Mouse (Mus musculus): ENCODE measurements at regions not wholly inside any gene's neighbourhood (a gene's known extent, or its start where the extent isn't known, plus 50 kb on each side); places are given as distances from the start of the nearest gene placed in this dataset.

DNA sequence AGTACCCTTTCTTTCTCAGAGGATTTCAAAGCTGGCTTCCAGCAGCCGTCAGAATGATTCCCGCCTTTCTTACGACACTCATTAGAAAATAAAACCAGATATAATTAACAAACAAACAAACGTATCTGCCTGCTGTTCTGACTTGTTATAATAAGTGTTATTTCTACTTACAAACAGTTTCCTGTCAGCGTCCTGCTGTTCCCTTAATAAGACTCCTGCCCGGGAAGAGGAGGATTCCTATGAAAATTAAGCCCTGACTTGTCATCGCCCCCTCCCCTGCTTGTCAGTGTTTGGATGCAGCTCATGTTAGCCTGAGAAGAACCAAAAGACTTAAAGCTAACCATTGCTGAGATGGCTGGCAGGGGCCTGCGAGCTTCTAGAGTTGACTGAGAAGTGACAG is 92.6 kb upstream of the Map4k3 start:
- no peak for TF ChIP-seq CTCF (IDR thresholded peaks at IDR 0.05; ENCODE audit: control insufficient read depth, insufficient read depth, low read length)
- no peak for TF ChIP-seq POLR2A (IDR thresholded peaks at IDR 0.05; ENCODE audit: borderline replicate concordance, control insufficient read depth, low read depth, low read length)
